Mouse (Mus musculus): Measurements from ENCODE around the gene Timm50. TPM values are rescaled to one million over a fixed set of nuclear protein-coding genes. Genes with fewer than 3 reads are reported as not detected.

Gene Timm50
- polyA plus RNA-seq, 1 experiment from 2014 or later: 140 TPM

- peaks cover 32% of the 10 kb centered on the region for H3K36me3 ChIP-seq (ENCODE audit: control insufficient read depth, insufficient read depth, low read length)
- WGBS: 75% methylated on average over 3 of the region's 3 CpGs
- no peak for ATAC-seq (ENCODE audit: insufficient number of reproducible peaks, insufficient read depth, low FRiP score, low read depth)
- no peaks in the 10 kb centered on the region for H3K9me3 ChIP-seq (ENCODE audit: control insufficient read depth, low read depth, low read length)
- no peak overlapping the region for H3K9ac ChIP-seq (replicated peaks; ENCODE audit: low read depth, low read length)
- no peak overlapping the region for H3K27ac ChIP-seq (ENCODE audit: low read length)
- peaks cover 42% of the 10 kb centered on the region for H3K4me1 ChIP-seq (ENCODE audit: control insufficient read depth, insufficient read depth, low read length)
- no peak overlapping the region for H3K4me3 ChIP-seq (ENCODE audit: low read depth, low read length)
- H3K4me2 ChIP-seq (replicated peaks; ENCODE audit: low read depth, low read length): no peak overlapping the region
- no peaks in the 10 kb centered on the region for H3K27me3 ChIP-seq (ENCODE audit: control insufficient read depth, insufficient read depth, low read length)
Measured at GRCm38 (mm10) chr7:28354113-28354581, 42.3 kb upstream of the Timm50 start.

- ATAC-seq (ENCODE audit: insufficient number of reproducible peaks, insufficient read depth, low FRiP score, low read depth): no peak
- H3K27me3 ChIP-seq (ENCODE audit: control insufficient read depth, insufficient read depth, low read length): no peaks in the 10 kb centered on the region
- H3K36me3 ChIP-seq (ENCODE audit: control insufficient read depth, insufficient read depth, low read length): peaks cover 29% of the 10 kb centered on the region
- WGBS: 92% methylated on average over 2 of the region's 2 CpGs
- H3K4me1 ChIP-seq (ENCODE audit: control insufficient read depth, insufficient read depth, low read length): peaks cover 34% of the 10 kb centered on the region
- no peak overlapping the region for H3K4me3 ChIP-seq (ENCODE audit: low read depth, low read length)
- H3K4me2 ChIP-seq (replicated peaks; ENCODE audit: low read depth, low read length): no peak overlapping the region
- H3K9ac ChIP-seq (replicated peaks; ENCODE audit: low read depth, low read length): no peak overlapping the region
- H3K27ac ChIP-seq (ENCODE audit: low read length): no peak overlapping the region
- H3K9me3 ChIP-seq (ENCODE audit: control insufficient read depth, low read depth, low read length): no peaks in the 10 kb centered on the region
Measured at GRCm38 (mm10) chr7:28353267-28353666, 41.4 kb upstream of the Timm50 start.

- no peak for ATAC-seq (ENCODE audit: insufficient number of reproducible peaks, insufficient read depth, low FRiP score, low read depth)
Measured at GRCm38 (mm10) chr7:28351676-28352191, 39.9 kb upstream of the Timm50 start.

GRCm38 (mm10) chr7:28350155-28350883, 38.4 kb upstream of the Timm50 start, which contains the start of gene Rps16:
TSS of gene Rps16 (plus strand) at chr7:28350652.
- peak; percentile 92 for ATAC-seq (ENCODE audit: insufficient number of reproducible peaks, insufficient read depth, low FRiP score, low read depth)
- peak within 1 kb of the TSS; percentile 97 for H3K27ac ChIP-seq (ENCODE audit: low read length)
- peak within 1 kb of the TSS; percentile 96 for H3K9ac ChIP-seq (replicated peaks; ENCODE audit: low read depth, low read length)
- no peaks in the 10 kb centered on the region for H3K9me3 ChIP-seq (ENCODE audit: control insufficient read depth, low read depth, low read length)
- H3K4me2 ChIP-seq (replicated peaks; ENCODE audit: low read depth, low read length): peak within 1 kb of the TSS; percentile 66
- peaks cover 16% of the 10 kb centered on the region; the same call in 1 of the 2 replicates for H3K4me1 ChIP-seq (ENCODE audit: control insufficient read depth, insufficient read depth, low read length)
- peaks cover 29% of the 10 kb centered on the region for H3K36me3 ChIP-seq (ENCODE audit: control insufficient read depth, insufficient read depth, low read length)
- H3K27me3 ChIP-seq (ENCODE audit: control insufficient read depth, insufficient read depth, low read length): no peaks in the 10 kb centered on the region
- peak within 1 kb of the TSS; percentile 98 for H3K4me3 ChIP-seq (ENCODE audit: low read depth, low read length)
- WGBS: under 1% methylated on average over 49 of the region's 50 CpGs

More at GRCm38 (mm10) chr7:28351676-28352191, 39.9 kb upstream of the Timm50 start:
- peak overlapping the region; percentile 98 for H3K4me3 ChIP-seq (ENCODE audit: low read depth, low read length)
- no peaks in the 10 kb centered on the region for H3K27me3 ChIP-seq (ENCODE audit: control insufficient read depth, insufficient read depth, low read length)
- 35% methylated on average over 4 of the region's 4 CpGs for WGBS
- H3K4me1 ChIP-seq (ENCODE audit: control insufficient read depth, insufficient read depth, low read length): peaks cover 18% of the 10 kb centered on the region; the same call in 1 of the 2 replicates
- peaks cover 29% of the 10 kb centered on the region for H3K36me3 ChIP-seq (ENCODE audit: control insufficient read depth, insufficient read depth, low read length)
- H3K9me3 ChIP-seq (ENCODE audit: control insufficient read depth, low read depth, low read length): no peaks in the 10 kb centered on the region
- H3K4me2 ChIP-seq (replicated peaks; ENCODE audit: low read depth, low read length): peak overlapping the region; percentile 66
- peak overlapping the region; percentile 96 for H3K9ac ChIP-seq (replicated peaks; ENCODE audit: low read depth, low read length)
- peak overlapping the region; percentile 97; the same call in 1 of the 2 replicates for H3K27ac ChIP-seq (ENCODE audit: low read length)

DNA sequence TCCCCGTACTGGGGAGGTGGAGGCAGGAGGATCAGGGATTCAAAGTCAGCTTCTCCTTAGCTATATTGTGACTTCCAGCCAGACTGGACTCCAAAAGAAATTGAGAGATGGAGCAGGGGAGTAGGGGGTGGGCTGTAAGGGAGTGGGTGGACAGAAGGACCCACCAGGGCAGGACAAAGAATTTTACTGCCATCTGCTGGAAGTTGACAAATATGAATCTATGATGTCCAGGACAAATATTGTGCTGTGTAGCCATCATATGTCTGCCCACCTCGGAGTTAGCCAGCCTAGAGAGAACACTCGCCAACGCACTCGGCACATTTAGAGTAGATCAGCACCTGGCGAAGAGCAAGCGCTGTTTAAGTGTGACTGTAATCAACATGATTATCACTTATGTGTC, 36.7 kb upstream of the Timm50 start:
- Histone ChIP-seq H3K4me3 (ENCODE audit: low read depth, low read length) (no peak overlapping the region), H3K27ac (ENCODE audit: low read length) (no peak overlapping the region), H3K4me1 (ENCODE audit: control insufficient read depth, insufficient read depth, low read length) (peaks cover 16% of the 10 kb centered on the region; the same call in 1 of the 2 replicates), H3K9me3 (ENCODE audit: control insufficient read depth, low read depth, low read length) (no peaks in the 10 kb centered on the region), H3K27me3 (ENCODE audit: control insufficient read depth, insufficient read depth, low read length) (no peaks in the 10 kb centered on the region), H3K9ac (replicated peaks; ENCODE audit: low read depth, low read length) (no peak overlapping the region), H3K4me2 (replicated peaks; ENCODE audit: low read depth, low read length) (no peak overlapping the region), H3K36me3 (ENCODE audit: control insufficient read depth, insufficient read depth, low read length) (peaks cover 17% of the 10 kb centered on the region)
- WGBS: 85% methylated on average over 7 of the region's 7 CpGs
- no peak for ATAC-seq (ENCODE audit: insufficient number of reproducible peaks, insufficient read depth, low FRiP score, low read depth)

DNA sequence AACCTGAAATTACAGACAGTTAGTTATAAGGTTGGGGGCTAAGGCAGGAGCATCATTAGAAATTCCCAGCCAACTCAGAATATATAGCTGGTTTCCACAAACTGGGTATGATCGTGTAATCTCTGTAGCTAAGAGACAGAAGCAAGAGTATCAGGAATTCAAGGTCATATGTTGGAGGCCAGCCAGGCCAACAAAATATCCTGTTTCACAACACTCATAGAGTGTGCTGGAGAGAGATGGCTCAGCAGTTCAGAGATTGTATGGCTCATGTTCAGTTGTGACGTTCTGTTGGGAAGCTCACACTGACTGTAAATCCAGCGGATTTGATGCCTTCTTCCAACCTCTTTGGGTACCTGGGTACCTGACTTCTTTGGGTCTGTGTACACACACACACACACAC, 35.9 kb upstream of the Timm50 start:
- Histone ChIP-seq H3K27ac (ENCODE audit: low read length) (no peak overlapping the region), H3K4me3 (ENCODE audit: low read depth, low read length) (no peak overlapping the region), H3K36me3 (ENCODE audit: control insufficient read depth, insufficient read depth, low read length) (peaks cover 9% of the 10 kb centered on the region; the same call in 1 of the 2 replicates), H3K27me3 (ENCODE audit: control insufficient read depth, insufficient read depth, low read length) (no peaks in the 10 kb centered on the region), H3K9me3 (ENCODE audit: control insufficient read depth, low read depth, low read length) (no peaks in the 10 kb centered on the region), H3K4me1 (ENCODE audit: control insufficient read depth, insufficient read depth, low read length) (peaks cover 16% of the 10 kb centered on the region; the same call in 1 of the 2 replicates), H3K9ac (replicated peaks; ENCODE audit: low read depth, low read length) (no peak overlapping the region), H3K4me2 (replicated peaks; ENCODE audit: low read depth, low read length) (no peak overlapping the region)
- ATAC-seq (ENCODE audit: insufficient number of reproducible peaks, insufficient read depth, low FRiP score, low read depth): no peak
- WGBS: 79% methylated on average over 3 of the region's 3 CpGs

- H3K4me1 ChIP-seq (ENCODE audit: control insufficient read depth, insufficient read depth, low read length): peaks cover 5% of the 10 kb centered on the region
- no peak overlapping the region for H3K27ac ChIP-seq (ENCODE audit: low read length)
- 4% methylated on average over 4 of the region's 4 CpGs for WGBS
- H3K4me2 ChIP-seq (replicated peaks; ENCODE audit: low read depth, low read length): no peak overlapping the region
- H3K27me3 ChIP-seq (ENCODE audit: control insufficient read depth, insufficient read depth, low read length): no peaks in the 10 kb centered on the region
- no peaks in the 10 kb centered on the region for H3K9me3 ChIP-seq (ENCODE audit: control insufficient read depth, low read depth, low read length)
- no peaks in the 10 kb centered on the region for H3K36me3 ChIP-seq (ENCODE audit: control insufficient read depth, insufficient read depth, low read length)
- H3K9ac ChIP-seq (replicated peaks; ENCODE audit: low read depth, low read length): no peak overlapping the region
- no peak overlapping the region for H3K4me3 ChIP-seq (ENCODE audit: low read depth, low read length)
- ATAC-seq (ENCODE audit: insufficient number of reproducible peaks, insufficient read depth, low FRiP score, low read depth): no peak
Measured at GRCm38 (mm10) chr7:28344637-28345036, 32.8 kb upstream of the Timm50 start.

GRCm38 (mm10) chr7:28341381-28341780, 29.5 kb upstream of the Timm50 start:
- WGBS: 26% methylated on average over 7 of the region's 7 CpGs
- H3K4me1 ChIP-seq (ENCODE audit: control insufficient read depth, insufficient read depth, low read length): no peaks in the 10 kb centered on the region; the same call in 1 of the 2 replicates
- no peaks in the 10 kb centered on the region for H3K36me3 ChIP-seq (ENCODE audit: control insufficient read depth, insufficient read depth, low read length)
- no peak for ATAC-seq (ENCODE audit: insufficient number of reproducible peaks, insufficient read depth, low FRiP score, low read depth)
- no peak overlapping the region for H3K4me2 ChIP-seq (replicated peaks; ENCODE audit: low read depth, low read length)
- H3K9me3 ChIP-seq (ENCODE audit: control insufficient read depth, low read depth, low read length): no peaks in the 10 kb centered on the region
- no peaks in the 10 kb centered on the region for H3K27me3 ChIP-seq (ENCODE audit: control insufficient read depth, insufficient read depth, low read length)
- H3K27ac ChIP-seq (ENCODE audit: low read length): no peak overlapping the region
- no peak overlapping the region for H3K9ac ChIP-seq (replicated peaks; ENCODE audit: low read depth, low read length)
- no peak overlapping the region for H3K4me3 ChIP-seq (ENCODE audit: low read depth, low read length)

Data from stomach, embryonic 14.5 days (tissue).